Mouse (Mus musculus) left cerebral cortex, adult 11 months (tissue): ENCODE data around the gene Nmur1.
A peak's percentile ranks its signal among the peaks of the same experiment; 100 is the strongest.
"Not testable (repeated sequence)": the region's sequence is repeated elsewhere in the genome, so short reads cannot be mapped to it uniquely, and the experiment has no call there.

ENCODE experiments used
- DNase-seq: peaks from one replicate; pipeline ENCODE4 v3.0.0; 2022; ENCODE audit warnings: low spot score

The Nmur1 gene

GRCm38 (mm10) chr1:86358906-86359797 is 66.9 kb downstream of the Nmur1 start, which contains the start of gene Ncl:
TSS of gene Ncl (minus strand) at chr1:86359400.
- peak; percentile 96 for DNase-seq

GRCm38 (mm10) chr1:86358229-86358905 is 67.7 kb downstream of the Nmur1 start:
- no peak for DNase-seq

- DNase-seq = no peak
These were observed 71.8 kb downstream of the Nmur1 start for GRCm38 (mm10) chr1:86354186-86354585.

- DNase-seq = no peak
These were observed 75.5 kb downstream of the Nmur1 start for GRCm38 (mm10) chr1:86350576-86350975.

- no peak for DNase-seq
These were observed 76.3 kb downstream of the Nmur1 start for GRCm38 (mm10) chr1:86349696-86350095.

GRCm38 (mm10) chr1:86349201-86349600 is 76.8 kb downstream of the Nmur1 start:
- no peak for DNase-seq

- DNase-seq = no peak
These were observed 77.2 kb downstream of the Nmur1 start for GRCm38 (mm10) chr1:86348801-86349200.

- DNase-seq = no peak
These were observed 77.9 kb downstream of the Nmur1 start for GRCm38 (mm10) chr1:86348083-86348482.

- no peak for DNase-seq
These were observed 78.3 kb downstream of the Nmur1 start for GRCm38 (mm10) chr1:86347716-86348045.

- DNase-seq = no peak
These were observed 78.9 kb downstream of the Nmur1 start for GRCm38 (mm10) chr1:86346851-86347715.

GRCm38 (mm10) chr1:86345956-86346355 is 80.1 kb downstream of the Nmur1 start:
- no peak for DNase-seq

GRCm38 (mm10) chr1:86345069-86345468 is 81.0 kb downstream of the Nmur1 start:
- no peak for DNase-seq

GRCm38 (mm10) chr1:86343969-86344861 is 81.8 kb downstream of the Nmur1 start:
- DNase-seq = no peak

GRCm38 (mm10) chr1:86343087-86343645 is 82.9 kb downstream of the Nmur1 start:
- no peak for DNase-seq

- no peak for DNase-seq
These were observed 83.7 kb downstream of the Nmur1 start for GRCm38 (mm10) chr1:86342371-86342770.

- not testable (repeated sequence) for DNase-seq
These were observed 84.9 kb downstream of the Nmur1 start for GRCm38 (mm10) chr1:86341096-86341495.

GRCm38 (mm10) chr1:86339156-86339812 is 86.7 kb downstream of the Nmur1 start:
- DNase-seq = peak; percentile 81

GRCm38 (mm10) chr1:86336330-86336729 is 89.7 kb downstream of the Nmur1 start:
- no peak for DNase-seq
